Mouse (Mus musculus) hindbrain, embryonic 10.5 days (tissue): ENCODE measurements around the gene Znhit2. TPM values are rescaled to one million over a fixed set of nuclear protein-coding genes. Genes with fewer than 3 reads are reported as not detected.

Experiments used
- DNase-seq: peaks from one replicate; pipeline ENCODE4 v3.0.0-alpha.2; 2017; ENCODE audit warnings: low spot score
- H3K27ac ChIP-seq: fragments of 300-500 bp; sonication (generic); 2 replicates; pipeline ENCODE4 v1.5.1; 2016; ENCODE audit warnings: mild to moderate bottlenecking, moderate library complexity
- H3K27me3 ChIP-seq: fragments of 300-500 bp; sonication (generic); 2 replicates; pipeline ENCODE4 v1.6.1; 2016; ENCODE audit warnings: mild to moderate bottlenecking; ENCODE audit not compliant: poor library complexity, insufficient read depth, severe bottlenecking
- H3K36me3 ChIP-seq: fragments of 300-500 bp; sonication (generic); 2 replicates; pipeline ENCODE4 v1.6.1; 2016; ENCODE audit warnings: mild to moderate bottlenecking, moderate library complexity
- H3K4me1 ChIP-seq: fragments of 300-500 bp; sonication (generic); replicated peaks from 2 replicates; pipeline ENCODE4 v1.6.1; 2016; ENCODE audit warnings: mild to moderate bottlenecking
- H3K4me3 ChIP-seq: fragments of 300-500 bp; sonication (generic); 2 replicates; pipeline ENCODE4 v1.5.1; 2016; ENCODE audit warnings: mild to moderate bottlenecking, moderate library complexity
- H3K9me3 ChIP-seq: fragments of 300-500 bp; sonication (generic); 2 replicates; pipeline ENCODE4 v1.6.1; 2016; ENCODE audit warnings: mild to moderate bottlenecking, moderate library complexity
- WGBS: fragments of 180-500 bp; shearing (Covaris S2); methylation state at CpG from one replicate; pipeline ENCODE4 v1.1.7; 2016; 5-methylcytosine and 5-hydroxymethylcytosine counted together
- polyA plus RNA-seq: library from polyadenylated mRNA; unstranded; fragments of >200 nt; fragmentation: Nextera tagmentation; extraction: Ambion mirVana; gene quantifications from 2 replicates; pipeline ENCODE4 v1.2.1, GENCODE M21; 2016

Znhit2 gene
- polyA plus RNA-seq, 1 experiment from 2014 or later = 41.9 TPM

- Histone ChIP-seq H3K27ac (no peak overlapping the region), H3K4me3 (no peak overlapping the region), H3K9me3 (no peaks in the 10 kb centered on the region), H3K36me3 (peaks cover 85% of the 10 kb centered on the region), H3K27me3 (no peaks in the 10 kb centered on the region), H3K4me1 (peaks cover 24% of the 10 kb centered on the region)
- no peak for DNase-seq
- 83% methylated on average over 7 of the region's 7 CpGs for WGBS
These were observed 8.5 kb upstream of the Znhit2 start for GRCm38 (mm10) chr19:6052516-6052915.

- no peaks in the 10 kb centered on the region for H3K27me3 ChIP-seq
- H3K9me3 ChIP-seq = no peaks in the 10 kb centered on the region
- peaks cover 19% of the 10 kb centered on the region for H3K4me1 ChIP-seq
- DNase-seq = no peak
- no peak overlapping the region for H3K27ac ChIP-seq
- WGBS = 92% methylated on average over 5 of the region's 5 CpGs
- peaks cover 79% of the 10 kb centered on the region for H3K36me3 ChIP-seq
- H3K4me3 ChIP-seq = 0 out of 2 replicates have a peak overlapping the region, but pooled peaks have one; percentile 4
These were observed 6.7 kb upstream of the Znhit2 start for GRCm38 (mm10) chr19:6054296-6054695.

GRCm38 (mm10) chr19:6056696-6057095 lies 4.3 kb upstream of the Znhit2 start:
- Histone ChIP-seq H3K9me3 (no peaks in the 10 kb centered on the region), H3K27ac (no peak overlapping the region), H3K4me1 (peaks cover 26% of the 10 kb centered on the region), H3K4me3 (peak overlapping the region; percentile 72), H3K27me3 (no peaks in the 10 kb centered on the region), H3K36me3 (peaks cover 65% of the 10 kb centered on the region)
- DNase-seq = no peak
- WGBS = 71% methylated on average over 4 of the region's 4 CpGs

GRCm38 (mm10) chr19:6057313-6058096 lies 3.5 kb upstream of the Znhit2 start, which contains the start of the genes Mrpl49 and Fau:
Mrpl49 (minus strand) TSS chr19:6057785.
Fau (plus strand) TSS chr19:6057844.
- Histone ChIP-seq H3K4me3 (peak within 1 kb of the TSS; percentile 72), H3K27ac (peak within 1 kb of the TSS; percentile 93), H3K36me3 (peaks cover 59% of the 10 kb centered on the region), H3K27me3 (no peaks in the 10 kb centered on the region), H3K4me1 (peaks cover 34% of the 10 kb centered on the region), H3K9me3 (no peaks in the 10 kb centered on the region)
- under 1% methylated on average over 63 of the region's 63 CpGs for WGBS
- peak; percentile 99 for DNase-seq

- Histone ChIP-seq H3K4me3 (peak overlapping the region; percentile 72), H3K9me3 (no peaks in the 10 kb centered on the region), H3K27me3 (no peaks in the 10 kb centered on the region), H3K27ac (peak overlapping the region; percentile 93), H3K4me1 (peaks cover 43% of the 10 kb centered on the region), H3K36me3 (peaks cover 59% of the 10 kb centered on the region)
- 37% methylated on average over 5 of the region's 5 CpGs for WGBS
- DNase-seq = no peak
These were observed 2.5 kb upstream of the Znhit2 start for GRCm38 (mm10) chr19:6058513-6058912.

GRCm38 (mm10) chr19:6058966-6059365 lies 2.0 kb upstream of the Znhit2 start:
- Histone ChIP-seq H3K27me3 (no peaks in the 10 kb centered on the region), H3K36me3 (peaks cover 55% of the 10 kb centered on the region), H3K27ac (peak overlapping the region; percentile 93; the same call in 1 of the 2 replicates), H3K9me3 (no peaks in the 10 kb centered on the region), H3K4me3 (peak overlapping the region; percentile 72), H3K4me1 (peaks cover 46% of the 10 kb centered on the region)
- no peak for DNase-seq
- WGBS = 87% methylated on average over 5 of the region's 5 CpGs

GRCm38 (mm10) chr19:6061641-6062302 lies 780 bp downstream of the Znhit2 start:
- H3K36me3 ChIP-seq = peaks cover 32% of the 10 kb centered on the region
- H3K27ac ChIP-seq = peak overlapping the region; percentile 96
- H3K4me3 ChIP-seq = peak overlapping the region; percentile 90
- DNase-seq = peak; percentile 55
- peaks cover 49% of the 10 kb centered on the region for H3K4me1 ChIP-seq
- no peaks in the 10 kb centered on the region for H3K9me3 ChIP-seq
- H3K27me3 ChIP-seq = no peaks in the 10 kb centered on the region
- WGBS = 4% methylated on average over 44 of the region's 44 CpGs

GRCm38 (mm10) chr19:6062418-6062817 lies 1.4 kb downstream of the Znhit2 start:
- Histone ChIP-seq H3K4me1 (peaks cover 54% of the 10 kb centered on the region), H3K27ac (peak overlapping the region; percentile 96), H3K36me3 (peaks cover 32% of the 10 kb centered on the region), H3K9me3 (no peaks in the 10 kb centered on the region), H3K27me3 (no peaks in the 10 kb centered on the region), H3K4me3 (peak overlapping the region; percentile 90)
- DNase-seq = no peak
- 74% methylated on average over 5 of the region's 5 CpGs for WGBS

- H3K9me3 ChIP-seq = no peaks in the 10 kb centered on the region
- WGBS = 95% methylated on average over 6 of the region's 6 CpGs
- no peak for DNase-seq
- peaks cover 32% of the 10 kb centered on the region for H3K36me3 ChIP-seq
- peak overlapping the region; percentile 90 for H3K4me3 ChIP-seq
- H3K27me3 ChIP-seq = no peaks in the 10 kb centered on the region
- peaks cover 60% of the 10 kb centered on the region for H3K4me1 ChIP-seq
- no peak overlapping the region for H3K27ac ChIP-seq
These were observed 2.1 kb downstream of the Znhit2 start for GRCm38 (mm10) chr19:6063081-6063480.

- peak overlapping the region; percentile 89 for H3K27ac ChIP-seq
- H3K9me3 ChIP-seq = no peaks in the 10 kb centered on the region
- peak overlapping the region; percentile 70 for H3K4me3 ChIP-seq
- no peaks in the 10 kb centered on the region for H3K27me3 ChIP-seq
- peaks cover 44% of the 10 kb centered on the region for H3K36me3 ChIP-seq
- H3K4me1 ChIP-seq = peaks cover 52% of the 10 kb centered on the region
- WGBS = 43% methylated on average over 5 of the region's 5 CpGs
- no peak for DNase-seq
These were observed 5.6 kb downstream of the Znhit2 start for GRCm38 (mm10) chr19:6066571-6066970.

GRCm38 (mm10) chr19:6067011-6067723 lies 6.2 kb downstream of the Znhit2 start:
- Histone ChIP-seq H3K9me3 (no peaks in the 10 kb centered on the region), H3K4me1 (peaks cover 46% of the 10 kb centered on the region), H3K36me3 (peaks cover 46% of the 10 kb centered on the region), H3K27ac (peak overlapping the region; percentile 89), H3K27me3 (no peaks in the 10 kb centered on the region), H3K4me3 (peak overlapping the region; percentile 70)
- peak; percentile 90 for DNase-seq
- under 1% methylated on average over 30 of the region's 30 CpGs for WGBS

GRCm38 (mm10) chr19:6067724-6068415 lies 6.9 kb downstream of the Znhit2 start, which contains the start of gene Tm7sf2:
Tm7sf2 (minus strand) TSS chr19:6068373.
- peak; percentile 92 for DNase-seq
- peak within 1 kb of the TSS; percentile 70 for H3K4me3 ChIP-seq
- 9% methylated on average over 33 of the region's 33 CpGs for WGBS
- no peaks in the 10 kb centered on the region for H3K9me3 ChIP-seq
- H3K36me3 ChIP-seq = peaks cover 46% of the 10 kb centered on the region
- H3K4me1 ChIP-seq = peaks cover 39% of the 10 kb centered on the region
- no peaks in the 10 kb centered on the region for H3K27me3 ChIP-seq
- H3K27ac ChIP-seq = peak within 1 kb of the TSS; percentile 89
